ENCODE assay signal across 12 mouse cellular contexts in genomic region chr7:136829621-136830313, GRCm38 (mm10).
"Had no signal": no experiment of that assay in that cellular context is flagged by ENCODE, and none has a peak within 500 bp of the region (broad histone marks: within the 10 kb centered on the region; RNA-seq: fewer than 3 reads in every experiment).

No protein-coding gene starts in this region.

- H3K27me3 ChIP-seq: liver, embryonic 15.5 days; midbrain, embryonic 12.5 days had no signal

- H3K27ac ChIP-seq: kidney, embryonic 15.5 days; left cerebral cortex, adult 2 months; limb, embryonic 10.5 days; liver, embryonic 15.5 days; macrophage; midbrain, embryonic 12.5 days had no signal

- H3K9ac ChIP-seq: kidney, embryonic 15.5 days; liver, embryonic 15.5 days; midbrain, embryonic 12.5 days had no signal

- H3K4me2 ChIP-seq: kidney, embryonic 15.5 days; liver, embryonic 11.5 days; liver, embryonic 15.5 days; midbrain, embryonic 12.5 days had no signal

- H3K9me3 ChIP-seq: kidney, embryonic 15.5 days; limb, embryonic 10.5 days; liver, embryonic 15.5 days; midbrain, embryonic 12.5 days had no signal

- H3K4me3 ChIP-seq: kidney, embryonic 15.5 days; left cerebral cortex, adult 2 months; limb, embryonic 10.5 days; liver, embryonic 15.5 days; midbrain, embryonic 12.5 days had no signal

- H3K36me3 ChIP-seq: kidney, embryonic 15.5 days; limb, embryonic 10.5 days; liver, embryonic 15.5 days; midbrain, embryonic 12.5 days had no signal

- DNase-seq: kidney, adult 2 months; kidney, postnatal 14 days; lung, postnatal 10 days; right cerebral cortex, postnatal 25 days; thymus, postnatal 36 days had no signal

- H3K4me1 ChIP-seq: liver, embryonic 15.5 days had no signal
